Mouse (Mus musculus) kidney, postnatal 0 days (tissue): ENCODE measurements around the gene Pik3ca. TPM values are rescaled to one million over a fixed set of nuclear protein-coding genes. Genes with fewer than 3 reads are reported as not detected.

Experiments used
- ATAC-seq: fragments of 200-750 bp; cut with Nextera tagmentation; replicated peaks from 2 replicates; pipeline ENCODE4 v1.8.0; 2017; ENCODE audit warnings: low read depth, moderate number of reproducible peaks, moderate TSS enrichment, moderate library complexity; ENCODE audit not compliant: low FRiP score
- DNase-seq: peaks from one replicate; pipeline ENCODE4 v3.0.0-alpha.2; 2016; ENCODE audit warnings: low spot score
- H3K27ac ChIP-seq: fragments of 300-500 bp; sonication (generic); 2 replicates; pipeline ENCODE4 v1.5.1; 2014; ENCODE audit warnings: mild to moderate bottlenecking
- H3K27me3 ChIP-seq: fragments of 300-500 bp; sonication (generic); 2 replicates; pipeline ENCODE4 v1.6.1; 2014; ENCODE audit warnings: low read length, mixed read lengths; ENCODE audit not compliant: insufficient read depth
- H3K36me3 ChIP-seq: fragments of 300-500 bp; sonication (generic); 2 replicates; pipeline ENCODE4 v1.6.1; 2014; ENCODE audit warnings: low read length, mixed read lengths; ENCODE audit not compliant: insufficient read depth
- H3K4me1 ChIP-seq: fragments of 300-500 bp; sonication (generic); replicated peaks from 2 replicates; pipeline ENCODE4 v1.6.1; 2014; ENCODE audit warnings: antibody characterized with exemption, low read length, mixed read lengths; ENCODE audit not compliant: insufficient read depth
- H3K4me2 ChIP-seq: fragments of 300-500 bp; sonication (generic); 2 replicates; pipeline ENCODE4 v1.6.1; 2014; ENCODE audit warnings: mild to moderate bottlenecking, low read length, moderate library complexity, mixed read lengths
- H3K4me3 ChIP-seq: fragments of 300-500 bp; sonication (generic); replicated peaks from 2 replicates; pipeline ENCODE4 v1.5.1; 2014; ENCODE audit warnings: low read depth, low read length
- H3K9ac ChIP-seq: fragments of 300-500 bp; sonication (generic); 2 replicates; pipeline ENCODE4 v1.6.1; 2014; ENCODE audit warnings: low read depth, low read length
- H3K9me3 ChIP-seq: fragments of 300-500 bp; sonication (generic); replicated peaks from 2 replicates; pipeline ENCODE4 v1.6.1; 2016; ENCODE audit warnings: low read length, inconsistent platforms, mixed read lengths
- CTCF ChIP-seq: IDR thresholded peaks from 2 replicates; pipeline ENCODE4 v1.5.1; 2016; ENCODE audit warnings: antibody characterized with exemption, low read depth, mild to moderate bottlenecking, moderate library complexity
- WGBS: fragments of 180-500 bp; shearing (Covaris S2); extraction: QIAGEN DNeasy Blood & Tissue Kit; methylation state at CpG from one replicate; pipeline ENCODE4 v1.1.7; 2014; 5-methylcytosine and 5-hydroxymethylcytosine counted together
- polyA plus RNA-seq: library from polyadenylated mRNA; unstranded; fragments of >200 nt; fragmentation: Nextera tagmentation; extraction: Ambion mirVana; gene quantifications from 2 replicates; pipeline ENCODE4 v1.2.1, GENCODE M21; 2015

Pik3ca gene
- polyA plus RNA-seq, 1 experiment from 2014 or later: 11.2 TPM

DNA sequence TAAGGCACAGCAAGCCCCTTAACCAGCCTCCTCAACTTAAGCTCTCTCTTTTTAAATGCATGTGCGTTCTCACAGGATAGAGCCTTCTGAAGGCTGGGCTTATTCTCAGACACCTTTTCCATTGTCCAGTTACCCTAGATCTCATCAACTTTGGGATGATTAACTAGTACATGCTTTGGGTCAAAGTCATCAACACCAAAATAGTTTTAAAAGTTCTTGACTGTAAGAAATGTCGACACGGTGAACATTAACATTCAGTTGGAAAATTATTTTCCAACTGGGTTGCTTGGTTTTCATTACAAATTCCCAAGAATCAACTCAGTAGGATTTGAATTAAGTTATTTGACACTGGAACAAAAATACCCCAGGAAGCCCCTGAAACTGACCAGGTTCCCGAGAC is 4.6 kb upstream of the Pik3ca start:
- Histone ChIP-seq H3K27ac (no peak overlapping the region), H3K4me1 (no peaks in the 10 kb centered on the region), H3K9ac (no peak overlapping the region), H3K9me3 (no peaks in the 10 kb centered on the region), H3K4me3 (no peak overlapping the region), H3K27me3 (no peaks in the 10 kb centered on the region), H3K36me3 (no peaks in the 10 kb centered on the region), H3K4me2 (no peak overlapping the region)
- ATAC-seq (no peak), DNase-seq (no peak)
- WGBS: 86% methylated on average over 4 of the region's 4 CpGs
- no peak for TF ChIP-seq CTCF

DNA sequence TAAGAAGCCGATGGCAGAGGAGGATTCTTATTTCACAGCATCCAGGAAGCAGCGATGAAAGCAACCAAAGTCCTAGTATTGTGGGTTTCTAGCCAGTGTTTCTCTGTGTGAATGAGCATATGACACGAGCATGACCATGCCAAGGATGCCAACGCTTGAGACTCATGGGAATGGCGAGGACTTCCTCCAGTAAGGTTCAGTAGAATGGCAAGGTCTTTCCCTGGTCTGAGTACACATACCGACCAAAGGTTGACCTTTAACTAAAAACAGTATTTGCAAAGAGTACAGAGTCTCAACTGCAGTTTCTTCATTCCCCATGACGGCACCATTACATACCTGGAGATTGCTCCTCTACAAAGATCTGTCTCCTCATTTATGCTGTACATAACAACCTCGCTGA is 3.5 kb upstream of the Pik3ca start:
- Histone ChIP-seq H3K9me3 (no peaks in the 10 kb centered on the region), H3K4me2 (no peak overlapping the region), H3K4me3 (no peak overlapping the region), H3K4me1 (no peaks in the 10 kb centered on the region; the same call in 1 of the 2 replicates), H3K27me3 (no peaks in the 10 kb centered on the region), H3K9ac (no peak overlapping the region), H3K27ac (no peak overlapping the region), H3K36me3 (no peaks in the 10 kb centered on the region)
- no peak for DNase-seq
- no peak for ATAC-seq
- WGBS: 88% methylated on average over 8 of the region's 8 CpGs
- no peak for TF ChIP-seq CTCF

DNA sequence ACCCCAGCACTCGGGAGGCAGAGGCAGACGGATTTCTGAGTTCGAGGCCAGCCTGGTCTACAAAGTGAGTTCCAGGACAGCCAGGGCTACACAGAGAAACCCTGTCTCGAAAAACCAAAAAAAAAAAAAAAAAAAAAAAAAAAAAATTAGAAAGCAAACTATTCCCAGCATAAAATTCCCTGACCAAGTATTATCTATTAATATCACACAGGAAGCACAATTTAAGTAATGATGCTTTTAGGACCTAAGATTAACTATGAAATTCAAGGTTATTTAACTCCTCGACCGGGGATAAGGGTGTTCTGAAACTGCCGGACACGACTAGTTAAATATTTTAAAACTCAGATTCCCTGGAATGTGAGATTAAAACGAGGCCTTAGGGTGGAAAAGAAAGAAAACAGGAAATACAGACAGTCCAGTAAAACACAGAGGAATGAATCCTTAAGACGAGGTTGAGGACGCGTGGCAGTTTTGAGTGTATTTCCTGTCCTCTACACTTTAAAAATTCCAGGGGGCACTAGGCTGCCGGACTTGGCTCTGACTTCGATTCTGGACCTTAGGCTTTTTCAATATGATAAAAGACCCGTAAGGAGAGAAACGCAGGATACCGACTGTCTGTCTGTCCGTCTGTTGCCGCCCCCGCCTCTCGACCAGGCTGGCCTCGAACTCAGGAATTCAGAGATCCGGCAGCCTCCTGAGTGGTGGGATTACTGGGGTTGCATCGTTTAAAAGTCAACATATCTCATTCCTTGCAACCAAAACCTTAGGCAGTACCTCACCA is 1.5 kb upstream of the Pik3ca start:
- ATAC-seq (no peak), DNase-seq (peak; percentile 80)
- Histone ChIP-seq H3K9ac (peak overlapping the region; percentile 97), H3K9me3 (no peaks in the 10 kb centered on the region), H3K4me2 (peak overlapping the region; percentile 79), H3K27ac (peak overlapping the region; percentile 100), H3K4me1 (peaks cover 16% of the 10 kb centered on the region), H3K4me3 (peak overlapping the region; percentile 78), H3K36me3 (no peaks in the 10 kb centered on the region), H3K27me3 (no peaks in the 10 kb centered on the region)
- TF ChIP-seq CTCF: peak; percentile 41
- WGBS: 15% methylated on average over 23 of the region's 24 CpGs

DNA sequence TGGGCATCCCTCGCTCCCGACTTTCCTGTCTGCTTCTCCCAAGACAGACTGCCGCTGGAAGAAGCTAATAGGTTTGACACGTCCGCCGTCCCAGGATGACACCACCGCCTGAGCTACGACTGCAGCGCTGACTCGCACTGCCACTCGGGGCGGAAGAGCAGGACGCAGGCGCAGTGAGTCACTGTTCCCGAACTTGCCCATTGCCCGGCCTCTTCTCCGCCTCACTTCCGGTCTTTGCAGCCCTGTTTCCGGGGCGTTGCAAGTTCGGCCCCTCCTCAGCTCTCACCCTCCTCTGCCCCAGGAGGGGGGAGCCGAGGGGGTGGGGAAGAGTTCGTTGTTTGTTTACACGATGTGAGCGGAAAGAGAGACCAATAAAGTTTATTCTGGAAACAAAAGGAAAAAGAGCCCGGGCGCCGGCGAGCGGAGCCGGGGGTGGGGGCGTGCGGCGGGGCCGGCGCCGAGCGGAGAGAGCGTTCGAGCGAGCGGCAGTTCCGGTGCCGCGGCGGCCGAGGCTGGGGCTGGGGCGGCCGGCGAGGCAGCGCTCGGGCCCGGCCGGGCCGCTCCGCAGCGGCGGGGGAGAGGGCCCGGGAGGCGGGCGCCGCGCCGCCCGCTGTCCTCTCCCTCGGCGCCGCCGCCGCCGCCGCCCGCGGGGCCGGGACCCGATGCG is 544 bp upstream of the Pik3ca start:
- ATAC-seq: peak; percentile 98

GRCm38 (mm10) chr3:32398175-32398538 is 686 bp downstream of the Pik3ca start:
- H3K4me3 ChIP-seq: peak overlapping the region; percentile 78
- H3K27ac ChIP-seq: peak overlapping the region; percentile 100
- H3K27me3 ChIP-seq: no peaks in the 10 kb centered on the region
- no peak for DNase-seq
- peak overlapping the region; percentile 97 for H3K9ac ChIP-seq
- TF ChIP-seq CTCF: no peak
- peaks cover 23% of the 10 kb centered on the region for H3K4me1 ChIP-seq
- H3K9me3 ChIP-seq: no peaks in the 10 kb centered on the region
- under 1% methylated on average over 7 of the region's 7 CpGs for WGBS
- no peak for ATAC-seq
- peak overlapping the region; percentile 79 for H3K4me2 ChIP-seq
- H3K36me3 ChIP-seq: no peaks in the 10 kb centered on the region

More for the DNA sequence above, 544 bp upstream of the Pik3ca start:
- peak; percentile 15; the same call in 1 of the 2 replicates for TF ChIP-seq CTCF
- no peaks in the 10 kb centered on the region for H3K36me3 ChIP-seq
- WGBS: under 1% methylated on average over 33 of the region's 77 CpGs
- H3K27me3 ChIP-seq: no peaks in the 10 kb centered on the region
- H3K4me1 ChIP-seq: peaks cover 23% of the 10 kb centered on the region
- no peaks in the 10 kb centered on the region for H3K9me3 ChIP-seq
- peak; percentile 100 for DNase-seq
- H3K27ac ChIP-seq: peak overlapping the region; percentile 100
- H3K9ac ChIP-seq: peak overlapping the region; percentile 97
- peak overlapping the region; percentile 78 for H3K4me3 ChIP-seq
- H3K4me2 ChIP-seq: peak overlapping the region; percentile 79

- TF ChIP-seq CTCF: no peak
- Histone ChIP-seq H3K9ac (no peak overlapping the region), H3K36me3 (no peaks in the 10 kb centered on the region), H3K27me3 (no peaks in the 10 kb centered on the region), H3K9me3 (no peaks in the 10 kb centered on the region), H3K4me2 (peak overlapping the region; percentile 79), H3K4me3 (peak overlapping the region; percentile 78; the same call in 1 of the 2 replicates), H3K4me1 (peaks cover 25% of the 10 kb centered on the region), H3K27ac (no peak overlapping the region)
- 21% methylated on average over 4 of the region's 4 CpGs for WGBS
- ATAC-seq: no peak
- DNase-seq: no peak
These were observed 1.2 kb downstream of the Pik3ca start for GRCm38 (mm10) chr3:32398623-32399022.
